Mouse (Mus musculus): Measurements from ENCODE around the gene Fkbp14. TPM values are rescaled to one million over a fixed set of nuclear protein-coding genes. Genes with fewer than 3 reads are reported as not detected.

Fkbp14 gene
- polyA plus RNA-seq, 1 experiment from 2014 or later = 11.3 TPM

GRCm38 (mm10) chr6:54554341-54555110 lies 42.6 kb downstream of the Fkbp14 start:
- H3K4me1 ChIP-seq = peaks cover 78% of the 10 kb centered on the region
- peak overlapping the region; percentile 90 for H3K27ac ChIP-seq
- H3K9me3 ChIP-seq = no peaks in the 10 kb centered on the region
- peak overlapping the region; percentile 18; the same call in 1 of the 2 replicates for H3K4me3 ChIP-seq
- peak; percentile 85 for DNase-seq (ENCODE audit: extremely low spot score, low spot score)
- H3K36me3 ChIP-seq (replicated peaks) = 0 out of 2 replicates have a peak, but pooled peaks cover 2% of the 10 kb centered on the region
- WGBS = 17% methylated on average over 8 of the region's 8 CpGs
- no peaks in the 10 kb centered on the region for H3K27me3 ChIP-seq (ENCODE audit: poor library complexity, severe bottlenecking)

DNA sequence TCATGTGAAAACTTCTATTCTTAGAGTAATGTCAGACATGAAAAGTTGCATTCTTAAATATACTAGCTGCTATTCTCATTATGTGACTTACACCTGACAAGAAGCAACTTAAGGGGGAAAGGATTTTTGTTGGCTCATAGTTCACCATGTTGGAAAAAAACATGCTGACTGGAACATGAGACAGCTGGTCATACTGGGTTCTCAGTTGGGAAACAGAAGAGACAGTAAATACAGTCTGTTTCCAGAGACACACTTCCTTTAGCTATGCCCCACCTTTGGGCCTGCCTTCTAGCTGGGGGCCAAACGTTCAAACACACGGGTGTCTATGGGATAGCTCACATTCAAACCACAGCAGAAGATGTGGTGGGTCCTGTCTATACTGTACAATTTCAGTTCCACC lies 43.5 kb downstream of the Fkbp14 start:
- Histone ChIP-seq H3K9me3 (no peaks in the 10 kb centered on the region), H3K27ac (peak overlapping the region; percentile 90), H3K4me1 (peaks cover 82% of the 10 kb centered on the region), H3K27me3 (ENCODE audit: poor library complexity, severe bottlenecking) (no peaks in the 10 kb centered on the region), H3K36me3 (replicated peaks) (0 out of 2 replicates have a peak, but pooled peaks cover 2% of the 10 kb centered on the region), H3K4me3 (peak overlapping the region; percentile 18; the same call in 1 of the 2 replicates)
- 72% methylated on average over 2 of the region's 2 CpGs for WGBS
- DNase-seq (ENCODE audit: extremely low spot score, low spot score) = no peak

DNA sequence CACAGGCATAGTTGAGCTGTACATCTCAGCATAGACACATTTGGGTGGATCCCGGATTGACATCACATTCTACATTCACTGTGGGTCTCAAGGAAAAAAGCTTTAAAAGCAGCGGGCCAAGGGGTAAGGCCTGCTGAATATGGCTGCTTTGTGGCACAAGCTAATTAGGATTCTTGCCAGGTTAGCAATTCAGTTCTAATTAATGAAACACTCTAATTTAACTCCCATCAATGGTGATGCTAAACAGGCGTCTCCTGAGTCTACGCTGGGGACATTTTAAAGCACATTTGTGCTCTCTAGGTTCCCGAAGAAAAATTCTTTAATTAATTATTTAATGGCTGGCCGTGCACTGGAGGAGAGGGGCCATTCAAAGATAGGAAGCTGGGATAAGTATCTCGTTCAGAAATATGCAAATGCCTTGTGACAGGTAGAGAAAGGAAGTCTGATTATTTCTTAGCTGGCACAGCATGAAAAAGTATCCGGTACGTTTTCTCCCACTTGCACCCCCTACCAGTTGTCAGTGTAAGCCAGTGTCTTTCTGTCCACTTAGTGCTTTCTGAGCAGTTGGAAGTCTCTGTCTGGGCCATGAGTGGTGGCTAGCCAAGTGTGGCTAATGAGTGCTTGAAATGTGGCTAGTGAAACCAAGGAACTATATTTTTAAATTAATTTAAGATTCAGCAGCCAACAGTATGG lies 44.2 kb downstream of the Fkbp14 start:
- Histone ChIP-seq H3K9me3 (no peaks in the 10 kb centered on the region), H3K27me3 (ENCODE audit: poor library complexity, severe bottlenecking) (no peaks in the 10 kb centered on the region), H3K27ac (peak overlapping the region; percentile 90), H3K4me3 (peak overlapping the region; percentile 8; the same call in 1 of the 2 replicates), H3K36me3 (replicated peaks) (peaks cover 8% of the 10 kb centered on the region), H3K4me1 (peaks cover 81% of the 10 kb centered on the region)
- peak; percentile 46 for DNase-seq (ENCODE audit: extremely low spot score, low spot score)
- WGBS = 37% methylated on average over 9 of the region's 9 CpGs

- no peaks in the 10 kb centered on the region for H3K27me3 ChIP-seq (ENCODE audit: poor library complexity, severe bottlenecking)
- H3K9me3 ChIP-seq = no peaks in the 10 kb centered on the region
- H3K27ac ChIP-seq = no peak overlapping the region
- peaks cover 14% of the 10 kb centered on the region for H3K36me3 ChIP-seq (replicated peaks)
- 69% methylated on average over 6 of the region's 7 CpGs for WGBS
- H3K4me3 ChIP-seq = no peak overlapping the region
- peaks cover 73% of the 10 kb centered on the region for H3K4me1 ChIP-seq
- no peak for DNase-seq (ENCODE audit: extremely low spot score, low spot score)
These were observed 46.2 kb downstream of the Fkbp14 start for GRCm38 (mm10) chr6:54550801-54551323.

DNA sequence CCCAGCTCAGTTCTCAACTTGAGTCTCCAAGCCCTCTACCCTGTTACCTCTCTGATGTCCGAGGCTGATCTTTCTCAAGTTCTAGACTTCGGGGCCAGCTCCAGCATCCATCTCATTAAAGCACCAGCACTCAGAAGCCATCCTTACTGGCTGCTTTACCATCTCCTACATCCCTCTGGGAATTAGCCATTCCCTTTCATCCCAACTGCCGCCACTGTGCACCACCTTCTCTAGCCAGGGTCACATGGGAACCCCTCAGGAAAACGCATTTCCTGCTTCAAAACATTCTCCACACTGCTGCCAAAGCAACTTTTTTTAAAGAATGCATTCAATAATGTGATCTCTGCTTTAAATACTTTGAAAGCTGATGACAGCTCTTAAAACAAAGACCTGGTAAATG lies 47.8 kb downstream of the Fkbp14 start:
- Histone ChIP-seq H3K9me3 (no peaks in the 10 kb centered on the region), H3K36me3 (replicated peaks) (peaks cover 23% of the 10 kb centered on the region), H3K27me3 (ENCODE audit: poor library complexity, severe bottlenecking) (no peaks in the 10 kb centered on the region), H3K27ac (0 out of 2 replicates have a peak overlapping the region, but pooled peaks have one; percentile 40), H3K4me3 (no peak overlapping the region), H3K4me1 (peaks cover 59% of the 10 kb centered on the region)
- WGBS = 73% methylated on average over 4 of the region's 4 CpGs
- DNase-seq (ENCODE audit: extremely low spot score, low spot score) = no peak

DNA sequence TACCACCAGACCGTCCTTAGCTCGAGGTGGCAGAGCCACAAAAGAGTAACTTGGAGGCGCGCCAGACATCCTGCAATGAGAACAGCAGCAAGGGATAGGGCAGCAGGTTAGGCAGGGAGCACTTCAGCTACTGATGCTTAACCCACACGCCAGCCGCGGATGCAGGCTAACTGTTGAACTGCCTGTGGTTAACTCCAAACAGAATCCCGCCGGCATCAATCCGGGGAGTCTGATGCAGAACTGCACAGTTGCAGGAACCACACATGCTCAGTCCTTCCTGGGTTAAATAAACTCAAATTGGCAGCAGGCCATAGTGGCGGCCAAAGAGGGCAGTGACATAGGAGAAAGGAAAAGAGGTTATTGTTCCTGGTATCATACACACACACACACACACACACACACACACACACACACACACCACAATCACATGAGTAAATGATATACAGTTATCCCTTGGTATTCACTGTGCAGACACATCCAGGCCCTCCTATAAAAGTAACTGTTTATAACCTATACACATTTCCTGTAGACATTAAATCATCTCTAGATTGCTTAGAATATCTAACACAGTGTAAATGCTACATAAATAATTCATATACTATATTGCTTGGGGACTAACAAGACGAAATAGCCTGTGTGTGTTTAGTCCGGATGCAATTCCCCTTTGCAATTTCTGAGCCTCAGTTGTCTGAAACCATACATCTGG lies 48.6 kb downstream of the Fkbp14 start:
- H3K27ac ChIP-seq = peak overlapping the region; percentile 15; the same call in 1 of the 2 replicates
- peaks cover 3% of the 10 kb centered on the region; the same call in 1 of the 2 replicates for H3K9me3 ChIP-seq
- no peak for DNase-seq (ENCODE audit: extremely low spot score, low spot score)
- WGBS = 87% methylated on average over 13 of the region's 13 CpGs
- H3K4me1 ChIP-seq = peaks cover 51% of the 10 kb centered on the region
- H3K36me3 ChIP-seq (replicated peaks) = peaks cover 32% of the 10 kb centered on the region
- no peaks in the 10 kb centered on the region for H3K27me3 ChIP-seq (ENCODE audit: poor library complexity, severe bottlenecking)
- no peak overlapping the region for H3K4me3 ChIP-seq

GRCm38 (mm10) chr6:54543646-54544045 lies 53.5 kb downstream of the Fkbp14 start:
- WGBS = 87% methylated on average over 2 of the region's 2 CpGs
- peaks cover 41% of the 10 kb centered on the region for H3K4me1 ChIP-seq
- no peak overlapping the region for H3K27ac ChIP-seq
- DNase-seq (ENCODE audit: extremely low spot score, low spot score) = no peak
- H3K36me3 ChIP-seq (replicated peaks) = peaks cover 39% of the 10 kb centered on the region
- H3K9me3 ChIP-seq = peaks cover 3% of the 10 kb centered on the region; the same call in 1 of the 2 replicates
- 0 out of 2 replicates have a peak, but pooled peaks cover 12% of the 10 kb centered on the region for H3K27me3 ChIP-seq (ENCODE audit: poor library complexity, severe bottlenecking)
- no peak overlapping the region for H3K4me3 ChIP-seq

DNA sequence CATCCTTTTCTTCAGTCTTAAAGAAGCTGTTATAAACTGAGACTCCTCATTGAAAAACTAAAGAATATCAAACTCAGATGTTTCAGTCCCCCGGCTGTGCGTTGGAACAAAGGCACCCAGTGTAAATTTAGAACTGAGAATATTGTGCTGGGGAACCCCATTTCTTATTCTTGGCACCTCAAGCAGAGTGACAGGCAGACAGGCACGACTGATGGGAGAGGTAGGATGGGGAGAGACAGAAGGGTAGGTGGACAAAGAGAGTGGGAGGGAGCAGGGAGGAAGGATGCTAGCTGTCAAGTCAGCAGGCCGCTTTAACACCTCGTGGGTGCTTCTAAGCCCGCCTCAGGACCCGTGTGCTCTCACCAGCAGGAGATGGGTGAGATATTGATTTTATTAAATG lies 54.3 kb downstream of the Fkbp14 start:
- DNase-seq (ENCODE audit: extremely low spot score, low spot score) = no peak
- Histone ChIP-seq H3K27me3 (ENCODE audit: poor library complexity, severe bottlenecking) (peaks cover 12% of the 10 kb centered on the region; the same call in 1 of the 2 replicates), H3K36me3 (replicated peaks) (peaks cover 33% of the 10 kb centered on the region), H3K27ac (no peak overlapping the region), H3K4me3 (no peak overlapping the region), H3K9me3 (peaks cover 3% of the 10 kb centered on the region; the same call in 1 of the 2 replicates), H3K4me1 (peaks cover 45% of the 10 kb centered on the region)
- WGBS = 84% methylated on average over 7 of the region's 7 CpGs

- WGBS = 52% methylated on average over 9 of the region's 9 CpGs
- Histone ChIP-seq H3K27ac (peak overlapping the region; percentile 79), H3K4me1 (peaks cover 57% of the 10 kb centered on the region)
These were observed 56.7 kb downstream of the Fkbp14 start for GRCm38 (mm10) chr6:54540252-54540887.

DNA sequence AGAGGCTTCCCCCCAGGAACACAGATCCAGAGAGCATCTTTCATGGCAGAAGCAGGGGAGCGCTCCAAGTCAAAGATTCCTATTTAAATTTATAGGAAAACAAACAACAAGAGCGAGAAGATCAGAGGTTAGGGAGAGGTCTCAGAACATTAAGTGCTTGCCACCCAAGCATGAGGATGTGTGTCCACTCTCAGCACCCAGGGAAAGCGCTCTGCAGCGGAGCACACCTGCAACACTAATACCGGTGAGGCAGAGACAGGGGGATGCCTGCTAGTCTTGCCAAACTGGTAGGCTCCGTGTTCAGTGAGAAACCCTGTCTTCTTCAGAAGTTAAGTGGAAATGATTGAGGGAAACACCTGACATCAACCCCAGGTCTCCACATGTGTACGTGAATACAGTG lies 57.7 kb downstream of the Fkbp14 start:
- peak overlapping the region; percentile 79 for H3K27ac ChIP-seq
- H3K9me3 ChIP-seq = peaks cover 3% of the 10 kb centered on the region; the same call in 1 of the 2 replicates
- DNase-seq (ENCODE audit: extremely low spot score, low spot score) = no peak
- H3K4me3 ChIP-seq = no peak overlapping the region
- peaks cover 57% of the 10 kb centered on the region for H3K4me1 ChIP-seq
- peaks cover 19% of the 10 kb centered on the region for H3K36me3 ChIP-seq (replicated peaks)
- 88% methylated on average over 7 of the region's 7 CpGs for whole genome bisulfite sequencing
- peaks cover 12% of the 10 kb centered on the region; the same call in 1 of the 2 replicates for H3K27me3 ChIP-seq (ENCODE audit: poor library complexity, severe bottlenecking)

More at GRCm38 (mm10) chr6:54540252-54540887, 56.7 kb downstream of the Fkbp14 start:
- H3K36me3 ChIP-seq (replicated peaks) = peaks cover 22% of the 10 kb centered on the region
- H3K27me3 ChIP-seq (ENCODE audit: poor library complexity, severe bottlenecking) = peaks cover 12% of the 10 kb centered on the region; the same call in 1 of the 2 replicates
- no peak for DNase-seq (ENCODE audit: extremely low spot score, low spot score)
- H3K9me3 ChIP-seq = peaks cover 3% of the 10 kb centered on the region; the same call in 1 of the 2 replicates
- H3K4me3 ChIP-seq = no peak overlapping the region

- WGBS = 10% methylated on average over 3 of the region's 3 CpGs
- Histone ChIP-seq H3K27ac (peak overlapping the region; percentile 79), H3K4me1 (peaks cover 57% of the 10 kb centered on the region)
These were observed 58.3 kb downstream of the Fkbp14 start for GRCm38 (mm10) chr6:54538773-54539173.

More at GRCm38 (mm10) chr6:54538773-54539173, 58.3 kb downstream of the Fkbp14 start:
- peak overlapping the region; percentile 8; the same call in 1 of the 2 replicates for H3K4me3 ChIP-seq
- peaks cover 12% of the 10 kb centered on the region; the same call in 1 of the 2 replicates for H3K27me3 ChIP-seq (ENCODE audit: poor library complexity, severe bottlenecking)
- H3K36me3 ChIP-seq (replicated peaks) = peaks cover 15% of the 10 kb centered on the region
- H3K9me3 ChIP-seq = peaks cover 3% of the 10 kb centered on the region; the same call in 1 of the 2 replicates
- DNase-seq (ENCODE audit: extremely low spot score, low spot score) = peak; percentile 31
